Mouse (Mus musculus) spleen, adult 12 weeks (tissue): ENCODE data around the gene Cnr1.

Experiments
- DNase-seq: peaks from one replicate; pipeline ENCODE4 v3.0.0; 2022; ENCODE audit warnings: low spot score

Cnr1 gene

GRCm38 (mm10) chr4:33941557-33941956, 17.2 kb downstream of the Cnr1 start:
- DNase-seq, result no peak

- DNase-seq, result no peak
These were observed 19.5 kb downstream of the Cnr1 start for GRCm38 (mm10) chr4:33943936-33944335.

GRCm38 (mm10) chr4:33945742-33946141, 21.3 kb downstream of the Cnr1 start:
- DNase-seq, result no peak

GRCm38 (mm10) chr4:33947584-33947983, 23.2 kb downstream of the Cnr1 start:
- DNase-seq, result no peak

GRCm38 (mm10) chr4:33957398-33957797, 33.0 kb downstream of the Cnr1 start:
- no peak for DNase-seq

GRCm38 (mm10) chr4:33958515-33958914, 34.1 kb downstream of the Cnr1 start:
- DNase-seq, result no peak

- no peak for DNase-seq
These were observed 35.4 kb downstream of the Cnr1 start for GRCm38 (mm10) chr4:33959841-33960240.

- no peak for DNase-seq
These were observed 46.3 kb downstream of the Cnr1 start for GRCm38 (mm10) chr4:33970726-33971125.

GRCm38 (mm10) chr4:33988466-33989089, 64.2 kb downstream of the Cnr1 start:
- no peak for DNase-seq

GRCm38 (mm10) chr4:33992687-33993086, 68.3 kb downstream of the Cnr1 start:
- DNase-seq, result no peak

GRCm38 (mm10) chr4:33996382-33996781, 72.0 kb downstream of the Cnr1 start:
- no peak for DNase-seq
